15 mouse cellular contexts compared by ENCODE assay signal in the genomic region with DNA sequence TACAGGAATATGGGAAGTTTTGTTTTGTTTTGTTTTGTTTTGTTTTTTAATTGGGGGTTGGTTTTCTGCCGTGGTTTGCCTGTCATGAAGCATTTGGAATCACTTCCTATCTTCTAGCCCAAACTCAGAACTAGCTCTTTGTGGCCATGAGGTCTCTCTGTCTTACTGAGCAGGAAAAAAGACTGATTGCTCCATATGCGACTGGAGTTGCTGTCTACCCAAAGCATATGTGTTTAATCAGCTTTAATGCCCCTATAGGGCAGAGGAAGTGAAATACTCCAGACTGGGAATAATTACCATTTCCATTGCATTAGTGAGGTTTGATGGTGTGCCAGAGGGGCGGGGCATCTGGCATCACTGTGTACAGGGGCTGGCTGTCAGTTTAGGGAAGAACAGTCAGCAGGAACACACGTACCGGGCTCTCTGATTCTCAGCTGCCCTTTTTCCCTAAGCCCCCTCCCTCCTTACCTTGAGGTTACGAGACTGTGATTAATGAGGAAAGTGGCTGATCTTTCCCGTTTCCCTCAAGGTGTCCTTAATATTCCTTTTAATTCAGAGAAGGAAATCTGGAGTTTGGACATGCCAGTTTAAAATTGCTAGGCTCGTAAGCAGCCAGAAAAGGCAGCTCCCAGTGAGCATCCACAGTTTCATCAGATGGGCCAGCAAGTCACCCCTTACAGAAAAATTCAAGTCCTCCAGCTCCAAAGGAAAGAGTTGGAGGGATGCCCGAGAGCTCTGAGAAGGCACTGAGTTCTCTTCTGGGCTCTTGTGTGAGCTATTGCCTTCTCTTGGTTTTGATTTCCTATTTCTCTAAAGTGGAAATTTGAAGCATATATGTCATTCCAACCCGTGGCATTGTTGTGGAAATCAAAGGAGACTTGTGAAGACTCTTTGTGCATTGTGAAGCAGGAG.
DNase-seq lines count a peak whose midpoint lies in the region; ATAC-seq lines count a peak whose summit lies in the region.
"Had no signal": no experiment of that assay in that cellular context is flagged by ENCODE, and none has a peak within 500 bp of the region (broad histone marks: within the 10 kb centered on the region; RNA-seq: fewer than 3 reads in every experiment).

No protein-coding gene starts in this region.

- no peaks in the 10 kb centered on the region for H3K27me3 ChIP-seq in hindbrain, embryonic 15.5 days
- no peaks in the 10 kb centered on the region for H3K27me3 ChIP-seq in hindbrain, embryonic 12.5 days
- no peaks in the 10 kb centered on the region for H3K27me3 ChIP-seq in embryonic facial prominence, embryonic 14.5 days (replicated peaks; ENCODE audit: control insufficient read depth, insufficient read depth, low read length)
- H3K27me3 ChIP-seq in limb, embryonic 12.5 days: no peaks in the 10 kb centered on the region
- H3K27me3 ChIP-seq: kidney, embryonic 15.5 days had no signal

- peak; percentile 69; the same call in 1 of the 2 replicates for ATAC-seq in hindbrain, embryonic 15.5 days (ENCODE audit: low FRiP score, low read depth)
- ATAC-seq in hindbrain, embryonic 12.5 days (ENCODE audit: low FRiP score): no peak
- peak; percentile 90 for ATAC-seq in embryonic facial prominence, embryonic 14.5 days (ENCODE audit: low read depth)
- peak; percentile 80 for ATAC-seq in limb, embryonic 12.5 days (ENCODE audit: insufficient number of reproducible peaks, insufficient read depth, low FRiP score, low TSS enrichment, low read depth)

- no peak overlapping the region for H3K9ac ChIP-seq in hindbrain, embryonic 15.5 days
- H3K9ac ChIP-seq in hindbrain, embryonic 12.5 days: no peak overlapping the region
- no peak overlapping the region for H3K9ac ChIP-seq in embryonic facial prominence, embryonic 14.5 days (ENCODE audit: low read depth, low read length)
- H3K9ac ChIP-seq in limb, embryonic 12.5 days (replicated peaks): no peak overlapping the region
- H3K9ac ChIP-seq: kidney, embryonic 15.5 days had no signal

- peak; percentile 35 for DNase-seq in embryo, embryonic 10.5 days (ENCODE audit: low spot score)
- no peak for DNase-seq in embryo, embryonic 10 days (ENCODE audit: low spot score)
- peak; percentile 81 for DNase-seq in embryonic facial prominence, embryonic 14.5 days (ENCODE audit: low spot score)
- DNase-seq in testis, postnatal 10 days (ENCODE audit: low spot score): no peak
- no peak for DNase-seq in layer of hippocampus, adult 9-11 months
- DNase-seq: cerebellum, adult 9-11 months; gastrocnemius, postnatal 14 days; liver; lung, adult 18-20 months; lung, postnatal 36 days; right cerebral cortex, postnatal 4 days had no signal

- no peak overlapping the region for H3K4me3 ChIP-seq in hindbrain, embryonic 15.5 days
- H3K4me3 ChIP-seq in hindbrain, embryonic 12.5 days: no peak overlapping the region
- no peak overlapping the region for H3K4me3 ChIP-seq in embryonic facial prominence, embryonic 14.5 days (ENCODE audit: low read depth, low read length)
- no peak overlapping the region for H3K4me3 ChIP-seq in limb, embryonic 12.5 days (replicated peaks)
- H3K4me3 ChIP-seq: kidney, embryonic 15.5 days had no signal

- H3K9me3 ChIP-seq in hindbrain, embryonic 15.5 days: no peaks in the 10 kb centered on the region
- H3K9me3 ChIP-seq in hindbrain, embryonic 12.5 days (replicated peaks): no peaks in the 10 kb centered on the region
- no peaks in the 10 kb centered on the region for H3K9me3 ChIP-seq in embryonic facial prominence, embryonic 14.5 days (ENCODE audit: control insufficient read depth, low read length)
- H3K9me3 ChIP-seq in limb, embryonic 12.5 days: no peaks in the 10 kb centered on the region
- H3K9me3 ChIP-seq: kidney, embryonic 15.5 days had no signal

- 59% methylated on average over 10 of the region's 10 CpGs for WGBS in hindbrain, embryonic 15.5 days
- WGBS in hindbrain, embryonic 12.5 days: 71% methylated on average over 10 of the region's 10 CpGs
- 36% methylated on average over 10 of the region's 10 CpGs for WGBS in embryonic facial prominence, embryonic 14.5 days
- 26% methylated on average over 10 of the region's 10 CpGs for WGBS in limb, embryonic 12.5 days

- H3K27ac ChIP-seq in hindbrain, embryonic 15.5 days (replicated peaks): no peak overlapping the region
- H3K27ac ChIP-seq in hindbrain, embryonic 12.5 days: no peak overlapping the region
- H3K27ac ChIP-seq in embryonic facial prominence, embryonic 14.5 days (replicated peaks; ENCODE audit: low read depth, low read length): peak overlapping the region; percentile 15; the same call in 1 of the 2 replicates
- 0 out of 2 replicates have a peak overlapping the region, but pooled peaks have one; percentile 9 for H3K27ac ChIP-seq in limb, embryonic 12.5 days
- H3K27ac ChIP-seq: kidney, embryonic 15.5 days had no signal

- no peak overlapping the region for H3K4me2 ChIP-seq in hindbrain, embryonic 15.5 days
- H3K4me2 ChIP-seq in hindbrain, embryonic 12.5 days (replicated peaks): no peak overlapping the region
- no peak overlapping the region for H3K4me2 ChIP-seq in embryonic facial prominence, embryonic 14.5 days (ENCODE audit: low read depth, low read length)
- H3K4me2 ChIP-seq in limb, embryonic 12.5 days: no peak overlapping the region
- H3K4me2 ChIP-seq: kidney, embryonic 15.5 days had no signal

- H3K36me3 ChIP-seq in hindbrain, embryonic 15.5 days: no peaks in the 10 kb centered on the region
- H3K36me3 ChIP-seq in hindbrain, embryonic 12.5 days: no peaks in the 10 kb centered on the region
- H3K36me3 ChIP-seq in embryonic facial prominence, embryonic 14.5 days (ENCODE audit: control insufficient read depth, insufficient read depth, low read length): no peaks in the 10 kb centered on the region
- H3K36me3 ChIP-seq in limb, embryonic 12.5 days: no peaks in the 10 kb centered on the region
- H3K36me3 ChIP-seq: kidney, embryonic 15.5 days had no signal

- H3K4me1 ChIP-seq in hindbrain, embryonic 15.5 days (replicated peaks): no peaks in the 10 kb centered on the region; the same call in 1 of the 2 replicates
- no peaks in the 10 kb centered on the region; the same call in 1 of the 2 replicates for H3K4me1 ChIP-seq in hindbrain, embryonic 12.5 days
- H3K4me1 ChIP-seq in embryonic facial prominence, embryonic 14.5 days (ENCODE audit: control insufficient read depth, insufficient read depth, low read length): no peaks in the 10 kb centered on the region
- peaks cover 6% of the 10 kb centered on the region for H3K4me1 ChIP-seq in limb, embryonic 12.5 days (replicated peaks)

Comparison
In these comparisons a context has a peak if more than half of its experiments do, and no peak if none do; other contexts are left out.
1. DNase-seq: peak in embryo, embryonic 10.5 days (single experiment) and embryonic facial prominence, embryonic 14.5 days (single experiment); none in embryo, embryonic 10 days (single experiment), testis, postnatal 10 days (single experiment) and layer of hippocampus, adult 9-11 months (single experiment).
2. H3K27ac ChIP-seq: peak in embryonic facial prominence, embryonic 14.5 days (single experiment) and limb, embryonic 12.5 days (single experiment); none in hindbrain, embryonic 15.5 days (single experiment) and hindbrain, embryonic 12.5 days (single experiment).